Mouse (Mus musculus) MEL (cell line): ENCODE measurements around the gene Rasl10b.

Source experiments
- BHLHE40 ChIP-seq: IDR thresholded peaks from 2 replicates; pipeline ENCODE4 v1.6.1; 2012; ENCODE audit warnings: low read depth, mild to moderate bottlenecking, inconsistent platforms, low read length, improper control_type of control experiment, borderline replicate concordance
- CTCF ChIP-seq, 3 experiments: IDR thresholded peaks in 2 of 3; conservative IDR thresholded peaks in 1 of 3; 2 replicates each; pipeline ENCODE4 v1.5.1; 2011 to 2012; ENCODE audit warnings: low read length in 3 of 3, low read depth in 2 of 3, mild to moderate bottlenecking in 2 of 3, improper control_type of control experiment in 1 of 3, inconsistent platforms in 1 of 3, mixed read lengths in 1 of 3, moderate library complexity in 1 of 3; ENCODE audit not compliant: control insufficient read depth in 1 of 3, insufficient read depth in 1 of 3, poor library complexity in 1 of 3, severe bottlenecking in 1 of 3
- GABPA ChIP-seq: IDR thresholded peaks from 2 replicates; pipeline ENCODE4 v1.6.1; 2012; ENCODE audit warnings: low read depth, mild to moderate bottlenecking, inconsistent platforms, low read length, improper control_type of control experiment, moderate library complexity
- GATA1 ChIP-seq: IDR thresholded peaks from 2 replicates; pipeline ENCODE4 v1.6.1; 2011; ENCODE audit warnings: low read depth, low read length, improper control_type of control experiment
- POLR2AphosphoS5 ChIP-seq: IDR thresholded peaks from 2 replicates; pipeline ENCODE4 v1.6.1; 2012; ENCODE audit warnings: low read depth, borderline replicate concordance, mild to moderate bottlenecking, inconsistent platforms, low read length, moderate library complexity, mixed read lengths
- USF1 ChIP-seq: IDR thresholded peaks from 2 replicates; pipeline ENCODE4 v1.6.1; 2014; ENCODE audit warnings: low read depth, mild to moderate bottlenecking, inconsistent platforms, low read length, improper control_type of control experiment, moderate library complexity

GRCm38 (mm10) chr11:83437377-83437776 is 28.4 kb downstream of the Rasl10b start, which contains the start of gene 1700020L24Rik:
- TF ChIP-seq USF1 (no peak), GATA1 (no peak), BHLHE40 (no peak), POLR2AphosphoS5 (no peak), CTCF (IDR thresholded peaks at IDR 0.05 in 2 of 3, conservative IDR thresholded peaks at IDR 0.05 in 1 of 3; ENCODE audit: control insufficient read depth in 1 of 3, insufficient read depth in 1 of 3, low read depth in 2 of 3, low read length in 3 of 3, poor library complexity in 1 of 3, severe bottlenecking in 1 of 3) (no peak), GABPA (no peak)
